Mouse (Mus musculus): ENCODE results near the gene Stat3. TPM values are rescaled to one million over a fixed set of nuclear protein-coding genes. Genes with fewer than 3 reads are reported as not detected.

The Stat3 gene
- polyA plus RNA-seq (2015; fragmentation: Nextera tagmentation; extraction: Ambion mirVana) = 46.0 and 48.4 TPM in 2 replicates

- H3K27ac ChIP-seq (replicated peaks) = peak within 1 kb of the TSS; percentile 83
- no peaks in the 10 kb centered on the region for H3K27me3 ChIP-seq
- H3K9ac ChIP-seq = peak within 1 kb of the TSS; percentile 93
- no peaks in the 10 kb centered on the region for H3K9me3 ChIP-seq
- H3K4me3 ChIP-seq = peak within 1 kb of the TSS; percentile 92
- no peaks in the 10 kb centered on the region for H3K36me3 ChIP-seq
- peak within 1 kb of the TSS; percentile 81 for H3K4me2 ChIP-seq
- under 1% methylated on average over 29 of the region's 29 CpGs for WGBS
- H3K4me1 ChIP-seq (replicated peaks) = peaks cover 23% of the 10 kb centered on the region
- peak; percentile 99 for ATAC-seq (ENCODE audit: low FRiP score, low read depth)
Observed at GRCm38 (mm10) chr11:100939512-100940151, at the start of gene Stat3. Gene Stat3 (minus strand): TSS chr11:100939540.

DNA sequence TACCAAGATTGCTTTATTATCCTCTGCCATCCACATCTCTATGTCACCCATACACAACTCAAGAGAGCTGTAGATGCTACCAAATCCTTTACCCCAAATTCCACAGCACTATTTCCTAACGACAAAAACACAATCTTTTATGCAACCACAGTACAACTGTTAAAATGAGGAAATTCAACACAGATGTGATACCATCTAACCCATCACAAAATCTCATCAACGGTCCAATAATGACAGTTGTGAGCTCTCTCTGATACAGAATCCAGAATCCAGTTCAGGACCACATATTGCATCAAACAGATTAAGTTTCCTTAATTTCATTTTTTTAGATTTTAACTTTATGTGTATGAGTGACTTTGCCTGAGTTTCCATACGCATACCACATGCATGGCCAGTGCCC lies 49.3 kb upstream of the Stat3 start:
- Histone ChIP-seq H3K27me3 (no peaks in the 10 kb centered on the region), H3K4me2 (no peak overlapping the region), H3K27ac (replicated peaks) (no peak overlapping the region), H3K9ac (no peak overlapping the region), H3K4me1 (replicated peaks) (no peaks in the 10 kb centered on the region), H3K4me3 (no peak overlapping the region), H3K9me3 (no peaks in the 10 kb centered on the region), H3K36me3 (no peaks in the 10 kb centered on the region)
- no peak for ATAC-seq (ENCODE audit: low FRiP score, low read depth)
- 88% methylated on average over 3 of the region's 3 CpGs for WGBS

DNA sequence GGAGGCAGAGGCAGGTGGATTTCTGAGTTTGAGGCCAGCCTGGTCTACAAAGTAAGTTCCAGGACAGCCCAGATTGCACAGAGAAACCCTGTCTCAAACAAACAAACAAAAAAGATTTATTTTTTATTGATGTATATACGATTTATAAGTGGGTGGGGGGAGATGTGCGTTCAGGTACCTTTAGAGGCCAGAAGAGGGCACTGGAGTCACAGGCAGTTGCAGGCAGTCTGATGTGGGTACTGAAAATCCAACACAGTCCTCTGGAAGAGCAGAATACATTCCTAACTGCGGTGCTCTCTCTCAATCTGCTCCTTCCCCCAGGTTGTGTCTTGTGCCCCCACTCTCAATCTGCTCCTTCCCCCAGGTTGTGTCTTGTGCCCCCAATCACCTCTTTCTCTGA lies 46.3 kb upstream of the Stat3 start:
- H3K27me3 ChIP-seq = peaks cover under 1% of the 10 kb centered on the region; the same call in 1 of the 2 replicates
- H3K9ac ChIP-seq = no peak overlapping the region
- no peaks in the 10 kb centered on the region for H3K9me3 ChIP-seq
- H3K4me3 ChIP-seq = no peak overlapping the region
- H3K36me3 ChIP-seq = no peaks in the 10 kb centered on the region
- H3K4me2 ChIP-seq = no peak overlapping the region
- H3K27ac ChIP-seq (replicated peaks) = no peak overlapping the region
- WGBS = 48% methylated on average over 3 of the region's 3 CpGs
- H3K4me1 ChIP-seq (replicated peaks) = peaks cover 7% of the 10 kb centered on the region; the same call in 1 of the 2 replicates
- ATAC-seq (ENCODE audit: low FRiP score, low read depth) = no peak

GRCm38 (mm10) chr11:100983778-100984131 lies 44.4 kb upstream of the Stat3 start:
- H3K4me2 ChIP-seq = peak overlapping the region; percentile 84; the same call in 1 of the 2 replicates
- no peak for ATAC-seq (ENCODE audit: low FRiP score, low read depth)

GRCm38 (mm10) chr11:100983125-100983777 lies 43.9 kb upstream of the Stat3 start:
- H3K27me3 ChIP-seq = peaks cover 2% of the 10 kb centered on the region; the same call in 1 of the 2 replicates
- no peak overlapping the region for H3K27ac ChIP-seq (replicated peaks)
- H3K4me1 ChIP-seq (replicated peaks) = peaks cover 7% of the 10 kb centered on the region; the same call in 1 of the 2 replicates
- peak; percentile 79; the same call in 1 of the 2 replicates for ATAC-seq (ENCODE audit: low FRiP score, low read depth)
- H3K4me2 ChIP-seq = peak overlapping the region; percentile 84
- no peaks in the 10 kb centered on the region for H3K9me3 ChIP-seq
- peak overlapping the region; percentile 42 for H3K4me3 ChIP-seq
- no peaks in the 10 kb centered on the region for H3K36me3 ChIP-seq
- H3K9ac ChIP-seq = peak overlapping the region; percentile 45
- 4% methylated on average over 20 of the region's 20 CpGs for WGBS

More at GRCm38 (mm10) chr11:100983778-100984131, 44.4 kb upstream of the Stat3 start:
- Histone ChIP-seq H3K9ac (no peak overlapping the region), H3K4me3 (no peak overlapping the region), H3K4me1 (replicated peaks) (peaks cover 7% of the 10 kb centered on the region; the same call in 1 of the 2 replicates), H3K9me3 (no peaks in the 10 kb centered on the region), H3K27me3 (peaks cover 2% of the 10 kb centered on the region; the same call in 1 of the 2 replicates), H3K36me3 (no peaks in the 10 kb centered on the region), H3K27ac (replicated peaks) (no peak overlapping the region)
- WGBS = 81% methylated on average over 7 of the region's 7 CpGs

GRCm38 (mm10) chr11:100982087-100982486 lies 42.7 kb upstream of the Stat3 start:
- Histone ChIP-seq H3K4me1 (replicated peaks) (peaks cover 7% of the 10 kb centered on the region; the same call in 1 of the 2 replicates), H3K9me3 (no peaks in the 10 kb centered on the region), H3K4me3 (no peak overlapping the region), H3K9ac (no peak overlapping the region), H3K27me3 (peaks cover 2% of the 10 kb centered on the region; the same call in 1 of the 2 replicates), H3K27ac (replicated peaks) (no peak overlapping the region), H3K36me3 (no peaks in the 10 kb centered on the region), H3K4me2 (no peak overlapping the region)
- WGBS = 17% methylated on average over 8 of the region's 8 CpGs
- ATAC-seq (ENCODE audit: low FRiP score, low read depth) = no peak

GRCm38 (mm10) chr11:100981236-100981635 lies 41.9 kb upstream of the Stat3 start:
- Histone ChIP-seq H3K4me1 (replicated peaks) (peaks cover 7% of the 10 kb centered on the region; the same call in 1 of the 2 replicates), H3K9ac (no peak overlapping the region), H3K27ac (replicated peaks) (no peak overlapping the region), H3K36me3 (no peaks in the 10 kb centered on the region), H3K9me3 (no peaks in the 10 kb centered on the region), H3K4me3 (no peak overlapping the region), H3K4me2 (no peak overlapping the region), H3K27me3 (peaks cover 2% of the 10 kb centered on the region; the same call in 1 of the 2 replicates)
- WGBS = 69% methylated on average over 3 of the region's 3 CpGs
- no peak for ATAC-seq (ENCODE audit: low FRiP score, low read depth)

DNA sequence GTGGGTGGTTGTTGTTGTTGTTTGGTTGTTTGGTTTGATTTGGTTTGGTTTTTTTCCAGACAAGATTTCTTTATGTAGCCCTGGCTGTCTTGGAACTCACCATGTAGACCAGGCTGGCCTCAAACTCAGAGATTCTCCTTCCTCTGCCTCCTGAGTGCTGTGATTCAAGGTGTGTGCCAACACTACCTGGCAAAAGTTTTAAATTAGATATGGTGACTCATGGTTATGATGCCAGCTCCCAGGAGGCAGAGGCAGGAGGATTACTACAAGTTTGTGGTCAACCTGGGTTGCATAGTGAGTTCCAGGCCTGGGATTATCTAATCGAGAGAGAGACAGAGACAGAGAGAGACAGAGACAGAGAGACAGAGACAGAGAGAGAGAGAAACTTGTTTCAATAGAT lies 41.1 kb upstream of the Stat3 start:
- Histone ChIP-seq H3K4me3 (no peak overlapping the region), H3K27me3 (peaks cover 2% of the 10 kb centered on the region; the same call in 1 of the 2 replicates), H3K9me3 (no peaks in the 10 kb centered on the region), H3K4me2 (no peak overlapping the region), H3K9ac (no peak overlapping the region), H3K27ac (replicated peaks) (0 out of 2 replicates have a peak overlapping the region, but pooled peaks have one; percentile 17), H3K36me3 (no peaks in the 10 kb centered on the region), H3K4me1 (replicated peaks) (peaks cover 7% of the 10 kb centered on the region; the same call in 1 of the 2 replicates)
- no peak for ATAC-seq (ENCODE audit: low FRiP score, low read depth)
- WGBS = 72% methylated on average over 1 of the region's 1 CpGs

- no peak for ATAC-seq (ENCODE audit: low FRiP score, low read depth)
- no peak overlapping the region for H3K4me3 ChIP-seq
- H3K4me1 ChIP-seq (replicated peaks) = peaks cover 7% of the 10 kb centered on the region; the same call in 1 of the 2 replicates
- no peak overlapping the region for H3K4me2 ChIP-seq
- 0 out of 2 replicates have a peak overlapping the region, but pooled peaks have one; percentile 17 for H3K27ac ChIP-seq (replicated peaks)
- WGBS = 48% methylated on average over 8 of the region's 8 CpGs
- H3K36me3 ChIP-seq = no peaks in the 10 kb centered on the region
- peaks cover 2% of the 10 kb centered on the region; the same call in 1 of the 2 replicates for H3K27me3 ChIP-seq
- no peaks in the 10 kb centered on the region for H3K9me3 ChIP-seq
- H3K9ac ChIP-seq = no peak overlapping the region
Observed at GRCm38 (mm10) chr11:100979887-100980286, 40.5 kb upstream of the Stat3 start.

GRCm38 (mm10) chr11:100975241-100975640 lies 35.9 kb upstream of the Stat3 start:
- ATAC-seq (ENCODE audit: low FRiP score, low read depth) = no peak
- Histone ChIP-seq H3K36me3 (no peaks in the 10 kb centered on the region), H3K4me3 (no peak overlapping the region), H3K4me2 (no peak overlapping the region), H3K27ac (replicated peaks) (no peak overlapping the region), H3K4me1 (replicated peaks) (peaks cover 6% of the 10 kb centered on the region), H3K27me3 (peaks cover 33% of the 10 kb centered on the region), H3K9me3 (no peaks in the 10 kb centered on the region), H3K9ac (no peak overlapping the region)
- WGBS = 74% methylated on average over 7 of the region's 7 CpGs

DNA sequence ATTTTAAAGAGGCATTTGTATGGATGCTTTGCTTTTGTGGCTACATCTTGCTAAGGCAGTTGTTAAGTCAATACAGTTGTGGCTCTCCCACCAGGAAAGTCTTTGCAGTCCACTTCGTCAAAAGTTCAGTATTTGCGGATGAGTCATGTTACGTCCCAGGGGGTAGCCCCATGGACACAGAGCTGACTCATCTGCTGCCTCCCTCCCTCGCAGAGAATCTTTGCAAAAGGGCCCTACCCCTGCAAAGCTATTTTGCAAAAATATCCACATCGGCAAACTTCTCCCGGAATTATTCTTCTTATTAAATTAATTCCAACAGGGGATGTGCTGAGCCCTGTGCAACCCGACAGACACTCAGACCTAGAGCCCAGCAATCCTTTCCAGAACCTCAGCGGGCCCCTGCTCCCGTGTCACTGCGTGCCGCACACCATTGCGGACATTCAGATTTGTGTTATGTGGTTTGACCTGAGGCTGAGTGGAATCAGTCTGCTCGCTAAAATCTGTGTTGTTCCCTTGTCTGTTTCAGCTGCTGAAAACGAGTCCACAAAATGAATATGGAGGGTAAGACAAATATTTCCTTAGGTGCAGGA lies 35.1 kb upstream of the Stat3 start:
- H3K9me3 ChIP-seq = no peaks in the 10 kb centered on the region
- H3K27ac ChIP-seq (replicated peaks) = no peak overlapping the region
- H3K9ac ChIP-seq = no peak overlapping the region
- peaks cover 13% of the 10 kb centered on the region for H3K4me1 ChIP-seq (replicated peaks)
- H3K4me3 ChIP-seq = no peak overlapping the region
- no peak overlapping the region for H3K4me2 ChIP-seq
- H3K27me3 ChIP-seq = peaks cover 41% of the 10 kb centered on the region
- ATAC-seq (ENCODE audit: low FRiP score, low read depth) = no peak
- H3K36me3 ChIP-seq = no peaks in the 10 kb centered on the region
- WGBS = 77% methylated on average over 14 of the region's 14 CpGs

GRCm38 (mm10) chr11:100973245-100973644 lies 33.9 kb upstream of the Stat3 start:
- 94% methylated on average over 7 of the region's 7 CpGs for WGBS
- no peaks in the 10 kb centered on the region for H3K36me3 ChIP-seq
- no peaks in the 10 kb centered on the region for H3K9me3 ChIP-seq
- no peak overlapping the region for H3K9ac ChIP-seq
- no peak overlapping the region for H3K4me3 ChIP-seq
- ATAC-seq (ENCODE audit: low FRiP score, low read depth) = no peak
- peaks cover 53% of the 10 kb centered on the region for H3K27me3 ChIP-seq
- no peak overlapping the region for H3K4me2 ChIP-seq
- H3K4me1 ChIP-seq (replicated peaks) = peaks cover 18% of the 10 kb centered on the region
- no peak overlapping the region for H3K27ac ChIP-seq (replicated peaks)

All from hindbrain, embryonic 15.5 days (tissue).